Comparison of ENCODE assay signal across 8 mouse cellular contexts in the genomic region with DNA sequence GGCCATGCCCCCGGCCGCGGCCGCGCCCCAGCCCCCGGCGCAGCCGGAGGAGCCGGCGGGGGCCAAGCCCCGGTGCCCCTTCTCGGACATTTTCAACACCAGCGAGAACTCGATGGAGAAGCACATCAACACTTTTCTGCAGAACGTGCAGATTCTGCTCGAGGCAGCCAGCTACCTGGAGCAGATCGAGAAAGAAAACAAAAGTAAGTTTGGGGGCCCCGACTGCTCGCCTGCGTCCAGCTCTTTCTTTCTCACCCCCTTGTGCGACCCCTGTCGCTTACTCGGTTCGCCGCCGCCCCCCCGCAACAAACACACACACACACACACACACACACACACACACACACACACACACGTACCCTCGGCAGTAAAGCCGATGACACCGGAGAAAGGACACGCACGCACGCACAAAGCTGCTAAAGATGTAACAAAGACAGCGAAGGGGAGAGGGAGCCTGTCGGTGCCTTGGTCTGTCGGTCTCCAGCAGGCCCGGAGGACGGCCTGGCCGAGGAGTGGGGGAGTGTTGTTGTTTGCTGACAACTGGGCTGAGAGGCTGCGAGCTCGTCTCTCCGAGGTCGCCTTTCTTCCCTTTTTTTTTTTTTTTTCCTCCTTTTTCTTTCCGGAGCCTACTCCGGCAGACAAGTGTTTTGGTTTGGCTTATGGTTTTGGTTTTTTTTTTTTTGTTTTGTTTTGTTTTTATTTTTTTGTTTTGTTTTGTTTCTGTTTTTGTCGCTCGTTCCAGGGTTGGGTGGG. TPM values are rescaled to one million over a fixed set of nuclear protein-coding genes. Genes with fewer than 3 reads are reported as not detected.
DNase-seq lines count a peak whose midpoint lies in the region; ATAC-seq and TF ChIP-seq lines count a peak whose summit lies in the region.

No protein-coding gene starts in this region.

- H3K9me3 ChIP-seq in embryonic facial prominence, embryonic 10.5 days: no peaks in the 10 kb centered on the region
- no peaks in the 10 kb centered on the region for H3K9me3 ChIP-seq in heart, embryonic 13.5 days
- H3K9me3 ChIP-seq in midbrain, embryonic 11.5 days (ENCODE audit: control insufficient read depth, low read length): no peaks in the 10 kb centered on the region

- H3K9ac ChIP-seq in heart, embryonic 13.5 days: peak overlapping the region; percentile 98
- H3K9ac ChIP-seq in midbrain, embryonic 11.5 days (ENCODE audit: low read length): peak overlapping the region; percentile 94

- no peaks in the 10 kb centered on the region for H3K36me3 ChIP-seq in embryonic facial prominence, embryonic 10.5 days (replicated peaks)
- no peaks in the 10 kb centered on the region for H3K36me3 ChIP-seq in heart, embryonic 13.5 days
- no peaks in the 10 kb centered on the region; the same call in 1 of the 2 replicates for H3K36me3 ChIP-seq in midbrain, embryonic 11.5 days (ENCODE audit: control insufficient read depth, insufficient read depth, low read length)
- no peaks in the 10 kb centered on the region for H3K36me3 ChIP-seq in spleen, adult 2 months (ENCODE audit: control insufficient read depth, insufficient read depth, low read length)

- peak overlapping the region; percentile 93 for H3K27ac ChIP-seq in embryonic facial prominence, embryonic 10.5 days (replicated peaks)
- H3K27ac ChIP-seq in heart, embryonic 13.5 days (replicated peaks): peak overlapping the region; percentile 100
- peak overlapping the region; percentile 89 for H3K27ac ChIP-seq in midbrain, embryonic 11.5 days (ENCODE audit: low read depth, low read length)
- H3K27ac ChIP-seq in spleen, adult 2 months (ENCODE audit: insufficient read depth, low read length): peak overlapping the region; percentile 50

- no peak for TF ChIP-seq POLR2A in spleen, adult 2 months (IDR thresholded peaks at IDR 0.05; ENCODE audit: low read depth, low read length)

- DNase-seq in A20 (ENCODE audit: low read depth, low spot score) (peak; percentile 84), MN1 (ENCODE audit: low spot score) (peak; percentile 70)
- peak; percentile 73 for DNase-seq in embryonic facial prominence, embryonic 10.5 days (ENCODE audit: low spot score)
- peak; percentile 37 to 43 for DNase-seq in layer of hippocampus, postnatal 25 days (ENCODE audit: extremely low spot score in 1 of 2, low spot score in 1 of 2)
- peak; percentile 94 for DNase-seq in midbrain, embryonic 11.5 days (ENCODE audit: low spot score, missing footprints)
- DNase-seq in spleen, adult 2 months (ENCODE audit: low read depth in 1 of 2, low spot score in 2 of 2): peak; percentile 17 to 26
- DNase-seq in urinary bladder, postnatal 10 days (ENCODE audit: low spot score): no peak

- TF ChIP-seq CTCF in spleen, adult 2 months (IDR thresholded peaks at IDR 0.05; ENCODE audit: extremely low read depth, insufficient read depth, insufficient read length, insufficient replicate concordance): no peak

- H3K4me1 ChIP-seq in embryonic facial prominence, embryonic 10.5 days: peaks cover 45% of the 10 kb centered on the region
- peaks cover 19% of the 10 kb centered on the region for H3K4me1 ChIP-seq in heart, embryonic 13.5 days
- H3K4me1 ChIP-seq in midbrain, embryonic 11.5 days (ENCODE audit: control insufficient read depth, insufficient read depth, low read length): peaks cover 20% of the 10 kb centered on the region
- no peaks in the 10 kb centered on the region for H3K4me1 ChIP-seq in spleen, adult 2 months (ENCODE audit: control insufficient read depth, insufficient read depth, insufficient read length)

- no peaks in the 10 kb centered on the region for H3K27me3 ChIP-seq in embryonic facial prominence, embryonic 10.5 days (replicated peaks; ENCODE audit: low read depth, poor library complexity, severe bottlenecking)
- no peaks in the 10 kb centered on the region for H3K27me3 ChIP-seq in heart, embryonic 13.5 days (replicated peaks)
- no peaks in the 10 kb centered on the region for H3K27me3 ChIP-seq in midbrain, embryonic 11.5 days (ENCODE audit: control insufficient read depth, insufficient read depth, low read length)
- H3K27me3 ChIP-seq in spleen, adult 2 months (ENCODE audit: control insufficient read depth, insufficient read depth, low read length): no peaks in the 10 kb centered on the region

- no peak for ATAC-seq in heart, embryonic 13.5 days (ENCODE audit: extremely low read depth, insufficient number of reproducible peaks, low FRiP score, low TSS enrichment)
- no peak for ATAC-seq in midbrain, embryonic 11.5 days (ENCODE audit: low FRiP score)

- WGBS in embryonic facial prominence, embryonic 10.5 days: 0% methylated on average over 48 of the region's 48 CpGs
- WGBS in heart, embryonic 13.5 days: 1% methylated on average over 47 of the region's 48 CpGs
- under 1% methylated on average over 48 of the region's 48 CpGs for WGBS in midbrain, embryonic 11.5 days
- under 1% methylated on average over 48 of the region's 48 CpGs for WGBS in spleen, adult 2 months

- peak overlapping the region; percentile 89 for H3K4me3 ChIP-seq in embryonic facial prominence, embryonic 10.5 days
- H3K4me3 ChIP-seq in heart, embryonic 13.5 days: peak overlapping the region; percentile 96
- peak overlapping the region; percentile 93 for H3K4me3 ChIP-seq in midbrain, embryonic 11.5 days (ENCODE audit: low read depth, low read length)
- peak overlapping the region; percentile 91 for H3K4me3 ChIP-seq in spleen, adult 2 months (ENCODE audit: extremely low read depth, insufficient read depth, insufficient read length)

- H3K4me2 ChIP-seq in heart, embryonic 13.5 days: peak overlapping the region; percentile 95
- H3K4me2 ChIP-seq in midbrain, embryonic 11.5 days: peak overlapping the region; percentile 96

RNA-seq across cellular contexts. Expression of gene Mxi1, which starts 0.6 kb away (rescaled TPM):
- 29.2 and 33.0 TPM in 2 replicates for polyA plus RNA-seq in embryonic facial prominence, embryonic 10.5 days (2016; fragmentation: Nextera tagmentation; extraction: Ambion mirVana)
- polyA plus RNA-seq in heart, embryonic 13.5 days (2015; fragmentation: Nextera tagmentation; extraction: Ambion mirVana): 31.8 and 34.5 TPM in 2 replicates
- total RNA-seq in layer of hippocampus, postnatal 25 days (2021): 10 to 100 TPM; 57.7 to 68.2 TPM
- 59.0 and 59.1 TPM in 2 replicates for polyA plus RNA-seq in midbrain, embryonic 11.5 days (2014; fragmentation: Nextera tagmentation; extraction: Ambion mirVana)
- 10.9 and 12.7 TPM in 2 replicates for polyA plus RNA-seq in spleen, adult 2 months (2012; rRNA removed)

Comparison
In these comparisons a context has a peak if more than half of its experiments do, and no peak if none do; other contexts are left out.
1. H3K27ac ChIP-seq: peak in every context shown above with its lines; median percentile 100 in heart, embryonic 13.5 days; 93 in embryonic facial prominence, embryonic 10.5 days; 89 in midbrain, embryonic 11.5 days; 50 in spleen, adult 2 months.